Mouse (Mus musculus) C2C12 (cell line): ENCODE measurements around the gene Fkbp5.

Source experiments
- CEBPB ChIP-seq: IDR thresholded peaks from one replicate; pipeline ENCODE4 v1.6.1; 2011; ENCODE audit warnings: low read depth, mild to moderate bottlenecking, control low read depth, moderate library complexity
- CTCF ChIP-seq: IDR thresholded peaks from one replicate; pipeline ENCODE4 v1.5.1; 2011; ENCODE audit not compliant: control insufficient read depth, insufficient read depth, insufficient read length
- FOSL1 ChIP-seq: IDR thresholded peaks from one replicate; pipeline ENCODE4 v1.8.0; 2011; ENCODE audit warnings: mild to moderate bottlenecking, low read length; ENCODE audit not compliant: poor library complexity, insufficient read depth, severe bottlenecking
- MAX ChIP-seq: IDR thresholded peaks from one replicate; pipeline ENCODE4 v1.6.1; 2011; ENCODE audit warnings: mild to moderate bottlenecking, control low read depth
- MYOD1 ChIP-seq: IDR thresholded peaks from one replicate; pipeline ENCODE4 v1.6.1; 2011; ENCODE audit warnings: low read depth; ENCODE audit not compliant: control insufficient read depth, insufficient read length
- MYOG ChIP-seq: IDR thresholded peaks from one replicate; pipeline ENCODE4 v1.6.1; 2011; ENCODE audit not compliant: control insufficient read depth, insufficient read length; ENCODE audit errors: extremely low read depth
- USF1 ChIP-seq: IDR thresholded peaks from one replicate; pipeline ENCODE4 v1.6.1; 2011; ENCODE audit warnings: low read depth, mild to moderate bottlenecking, control low read depth, moderate library complexity

- no peak for TF ChIP-seq CTCF
- TF ChIP-seq MAX = no peak
- no peak for TF ChIP-seq FOSL1
- no peak for TF ChIP-seq USF1
- no peak for TF ChIP-seq MYOG
- peak; percentile 99 for TF ChIP-seq MYOD1
- no peak for TF ChIP-seq CEBPB
Observed at GRCm38 (mm10) chr17:28388534-28388933, 128.8 kb downstream of the Fkbp5 start.
